Mouse (Mus musculus): ENCODE results near the gene Tln2.

Tln2 gene

GRCm38 (mm10) chr9:67481851-67482250 is 77.7 kb downstream of the Tln2 start:
- no peak for DNase-seq (ENCODE audit: extremely low spot score, low read depth, low spot score)

DNA sequence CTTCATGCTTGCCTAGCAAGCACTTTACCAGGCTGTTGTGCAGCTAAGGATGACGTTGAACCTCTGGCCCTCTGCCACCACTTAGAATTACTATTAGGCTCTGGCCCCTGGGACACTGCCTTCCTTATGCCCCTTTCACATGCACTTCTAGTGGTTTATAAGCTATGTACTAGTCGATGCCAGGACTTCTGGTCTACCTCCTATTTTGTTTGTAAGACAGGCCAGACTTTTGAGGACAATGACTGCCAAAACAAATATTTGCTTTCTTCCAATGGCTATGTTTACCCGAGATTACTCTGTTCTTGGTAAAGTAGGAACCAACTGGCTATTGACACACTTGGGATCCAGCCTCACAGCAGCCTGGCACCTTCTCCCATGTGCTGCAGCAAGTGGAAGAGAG is 82.1 kb downstream of the Tln2 start:
- DNase-seq (ENCODE audit: extremely low spot score, low read depth, low spot score): no peak

GRCm38 (mm10) chr9:67476184-67476583 is 83.3 kb downstream of the Tln2 start:
- no peak for DNase-seq (ENCODE audit: extremely low spot score, low read depth, low spot score)

DNA sequence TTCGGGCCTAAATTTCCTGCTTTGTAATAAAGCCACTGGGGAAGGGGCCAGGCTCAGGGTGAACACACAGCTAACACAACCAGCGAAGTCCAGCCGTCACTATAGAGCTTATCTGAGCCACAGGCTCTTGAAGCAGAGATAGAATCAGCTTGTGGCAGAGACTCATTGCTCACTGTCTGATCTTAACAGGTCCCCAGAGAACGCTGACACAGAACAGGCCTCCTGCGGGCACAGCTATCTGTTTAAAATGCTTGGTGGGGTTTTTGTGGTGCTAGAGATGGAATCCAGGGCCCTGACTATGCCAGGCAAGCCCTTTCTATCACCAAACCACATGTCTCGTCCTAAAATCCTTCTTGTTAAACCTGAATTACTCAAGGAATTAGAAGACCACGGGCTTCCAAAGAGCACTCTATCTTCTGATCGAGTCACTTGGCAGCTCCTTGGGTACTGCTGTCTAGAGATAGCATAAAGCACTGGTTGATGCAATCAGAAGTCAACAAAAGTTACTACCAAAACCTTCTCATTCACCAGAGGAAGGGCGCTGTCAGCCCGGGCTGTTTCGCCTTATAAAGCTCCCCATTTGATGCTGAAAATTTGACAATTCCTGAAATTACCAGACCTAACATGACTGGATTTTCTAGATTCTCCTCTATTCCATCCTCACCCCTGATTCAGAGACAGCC is 95.9 kb downstream of the Tln2 start:
- no peak for DNase-seq (ENCODE audit: extremely low spot score, low read depth, low spot score)

DNA sequence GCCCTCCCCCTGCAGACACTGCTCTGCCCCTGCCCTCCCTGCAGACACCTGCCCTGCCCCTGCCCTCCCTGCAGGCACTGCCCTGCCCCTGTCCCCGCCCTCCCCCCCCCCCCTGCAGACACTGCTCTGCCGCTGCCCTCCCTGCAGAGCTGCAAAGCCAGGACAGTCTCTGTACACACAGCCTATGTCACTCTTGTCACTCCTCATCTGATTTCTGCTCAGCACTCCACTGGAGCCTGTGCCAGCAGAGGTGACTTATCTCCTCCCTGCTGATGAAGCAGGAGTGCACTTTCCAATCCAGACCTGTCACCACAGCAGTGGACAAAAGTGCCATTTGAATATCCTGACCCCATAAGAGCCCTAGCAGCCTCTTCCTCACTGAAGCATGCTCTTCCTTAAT is 118.0 kb downstream of the Tln2 start:
- no peak for DNase-seq (ENCODE audit: extremely low spot score, low read depth, low spot score)

DNA sequence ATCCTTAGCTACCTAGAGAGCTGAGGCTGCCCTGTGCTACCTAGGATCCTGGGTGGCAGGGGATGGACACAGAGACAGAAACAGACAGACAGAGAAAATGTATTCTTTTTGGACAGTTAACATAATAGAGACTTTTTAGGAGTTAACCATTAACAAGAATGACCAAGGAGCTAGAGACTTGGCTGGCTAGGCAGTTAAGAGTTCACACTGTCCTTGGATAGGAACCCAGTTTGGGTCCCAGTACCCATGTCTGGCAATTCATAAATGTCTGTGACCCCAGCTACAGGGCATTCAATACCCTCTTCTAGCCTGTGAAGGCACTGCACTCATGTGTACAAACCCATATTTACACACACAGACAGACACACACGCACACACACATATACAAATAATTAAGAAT is 122.0 kb downstream of the Tln2 start:
- no peak for DNase-seq (ENCODE audit: extremely low spot score, low read depth, low spot score)

DNA sequence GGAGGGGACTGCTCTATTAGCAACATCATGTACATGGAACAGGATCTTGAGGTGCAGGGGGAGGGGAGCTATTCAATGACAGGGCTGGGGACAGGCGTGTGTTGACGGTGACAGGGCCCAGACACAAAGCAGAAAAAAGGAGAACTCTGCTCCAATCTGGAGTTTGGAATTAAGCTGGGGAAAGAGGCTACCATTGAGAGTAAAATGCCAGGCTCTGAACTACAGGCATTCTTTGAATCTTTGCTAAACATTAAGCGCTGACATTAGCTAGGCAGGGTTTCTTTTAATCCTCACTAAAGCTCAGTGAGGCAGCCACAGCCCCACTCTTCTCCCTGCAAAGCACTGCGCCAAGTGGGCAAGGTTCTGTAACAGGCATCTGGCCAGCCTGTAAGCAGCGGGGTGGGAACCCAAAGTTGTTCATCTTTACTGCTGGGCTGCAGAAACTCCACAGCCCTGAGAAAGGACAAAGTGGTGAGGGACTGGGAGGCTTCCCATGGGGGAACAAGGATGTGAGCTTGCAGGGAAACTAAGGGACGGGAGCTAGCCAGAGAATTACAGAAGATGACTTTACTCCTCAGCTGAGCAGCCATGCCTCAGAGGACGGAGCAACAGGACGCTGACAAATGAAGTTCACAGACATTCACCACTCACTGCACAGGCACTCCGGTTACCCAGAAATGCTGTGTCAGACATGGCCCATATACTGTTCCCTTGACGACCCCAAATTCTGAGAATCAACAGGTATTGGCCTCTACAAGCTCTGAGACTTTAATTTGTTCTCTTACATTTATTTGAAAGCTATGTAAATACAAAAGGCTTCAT is 124.0 kb downstream of the Tln2 start:
- no peak for DNase-seq (ENCODE audit: extremely low spot score, low read depth, low spot score)

GRCm38 (mm10) chr9:67429199-67429892 is 130.2 kb downstream of the Tln2 start:
- DNase-seq (ENCODE audit: extremely low spot score, low read depth, low spot score): no peak

GRCm38 (mm10) chr9:67428306-67429047 is 131.0 kb downstream of the Tln2 start:
- DNase-seq (ENCODE audit: extremely low spot score, low read depth, low spot score): no peak

- DNase-seq (ENCODE audit: extremely low spot score, low read depth, low spot score): no peak
Observed at GRCm38 (mm10) chr9:67426304-67426703, 133.2 kb downstream of the Tln2 start.

DNA sequence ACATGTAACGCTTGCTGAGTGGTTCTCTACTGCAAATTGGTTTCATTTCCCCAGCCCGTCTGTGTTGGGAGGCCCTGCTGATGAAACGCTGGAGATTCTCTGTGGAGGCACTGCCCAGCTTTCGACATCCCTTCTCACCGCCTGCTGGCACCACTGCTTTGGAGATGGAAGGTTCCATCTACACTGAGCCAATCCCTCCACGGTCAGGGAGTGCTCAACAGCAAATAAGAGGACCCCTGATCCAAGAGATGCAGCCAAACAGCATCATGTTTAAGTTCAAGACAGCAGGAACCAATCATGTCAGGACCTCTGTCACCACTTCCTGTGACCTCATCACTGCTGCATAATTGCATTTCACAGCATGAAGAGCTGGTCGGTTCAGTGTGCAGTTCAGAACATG is 135.4 kb downstream of the Tln2 start:
- DNase-seq (ENCODE audit: extremely low spot score, low read depth, low spot score): no peak

- no peak for DNase-seq (ENCODE audit: extremely low spot score, low read depth, low spot score)
Observed at GRCm38 (mm10) chr9:67418092-67418491, 141.4 kb downstream of the Tln2 start.

GRCm38 (mm10) chr9:67410667-67411066 is 148.8 kb downstream of the Tln2 start:
- DNase-seq (ENCODE audit: extremely low spot score, low read depth, low spot score): no peak

DNA sequence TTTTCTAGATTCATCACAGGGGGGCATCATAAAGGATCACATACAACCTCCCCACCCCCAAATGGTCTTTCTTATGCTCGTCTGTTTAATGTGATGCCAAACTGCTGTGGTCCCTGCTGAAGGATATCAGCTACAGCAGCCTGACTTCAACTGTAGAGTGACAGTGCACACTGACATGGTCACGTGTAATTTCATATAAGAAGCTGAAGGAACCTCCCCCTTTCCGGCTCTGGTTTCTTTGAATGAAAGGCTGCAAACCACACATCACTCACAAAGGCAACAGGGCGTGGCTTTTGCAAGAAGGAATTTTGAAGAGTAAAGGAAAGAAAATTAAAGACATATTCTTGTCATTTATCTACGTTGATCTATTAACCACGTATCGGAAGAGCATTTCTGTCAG is 154.8 kb downstream of the Tln2 start:
- no peak for DNase-seq (ENCODE audit: extremely low spot score, low read depth, low spot score)

DNA sequence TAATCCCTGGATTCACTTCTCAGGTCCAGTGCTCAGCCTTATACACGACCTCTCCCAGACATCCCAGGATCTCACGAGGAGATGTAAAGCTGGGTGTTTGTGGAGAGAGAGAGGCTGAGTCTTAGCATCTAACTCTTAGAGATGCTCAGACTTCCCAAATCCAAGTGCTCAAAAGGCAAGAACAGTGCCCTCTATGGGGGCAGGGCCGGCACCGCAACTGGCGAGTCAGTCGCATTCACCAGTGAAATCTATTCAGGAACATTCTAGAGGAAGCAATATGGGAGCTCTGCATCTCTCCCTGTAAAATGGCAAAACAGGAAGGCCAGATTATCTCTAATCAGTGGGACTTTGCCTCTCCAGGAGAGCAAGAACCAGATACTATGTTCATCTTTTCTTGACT is 159.9 kb downstream of the Tln2 start:
- no peak for DNase-seq (ENCODE audit: extremely low spot score, low read depth, low spot score)

DNA sequence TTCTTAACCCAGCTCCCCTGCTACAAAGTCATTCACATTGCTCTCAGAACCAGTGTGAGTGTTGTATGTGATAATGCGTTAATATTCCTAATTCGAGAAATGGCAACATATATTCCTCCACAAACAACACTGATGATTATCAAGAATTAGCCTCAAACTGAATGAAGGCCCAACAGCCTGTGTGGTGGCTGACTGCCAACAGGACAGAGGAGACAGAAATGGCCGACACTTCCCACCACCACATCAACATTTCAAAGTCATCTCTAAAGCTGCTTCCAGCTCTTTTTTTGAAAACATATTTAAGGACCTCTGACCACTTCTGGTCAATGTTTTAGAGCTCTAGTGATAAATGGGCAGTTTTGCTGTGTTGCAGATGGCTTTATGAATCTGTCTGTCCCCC is 161.7 kb downstream of the Tln2 start:
- DNase-seq (ENCODE audit: extremely low spot score, low read depth, low spot score): no peak

- DNase-seq (ENCODE audit: extremely low spot score, low read depth, low spot score): no peak
Observed at GRCm38 (mm10) chr9:67396446-67396845, 163.1 kb downstream of the Tln2 start.

- no peak for DNase-seq (ENCODE audit: extremely low spot score, low read depth, low spot score)
Observed at GRCm38 (mm10) chr9:67384028-67384590, 175.4 kb downstream of the Tln2 start.

GRCm38 (mm10) chr9:67380095-67380494 is 179.4 kb downstream of the Tln2 start:
- no peak for DNase-seq (ENCODE audit: extremely low spot score, low read depth, low spot score)

- DNase-seq (ENCODE audit: extremely low spot score, low read depth, low spot score): no peak
Observed at GRCm38 (mm10) chr9:67378772-67379171, 180.7 kb downstream of the Tln2 start.

- no peak for DNase-seq (ENCODE audit: extremely low spot score, low read depth, low spot score)
Observed at GRCm38 (mm10) chr9:67368078-67368477, 191.4 kb downstream of the Tln2 start.

All from hindlimb bud, embryonic 11.5 days (tissue).